Mouse (Mus musculus): ENCODE results near the gene AY074887. TPM values are rescaled to one million over a fixed set of nuclear protein-coding genes. Genes with fewer than 3 reads are reported as not detected.
A peak's percentile ranks its signal among the peaks of the same experiment; 100 is the strongest.

AY074887 gene
- polyA plus RNA-seq, 1 experiment from 2014 or later = 0.31 TPM

DNA sequence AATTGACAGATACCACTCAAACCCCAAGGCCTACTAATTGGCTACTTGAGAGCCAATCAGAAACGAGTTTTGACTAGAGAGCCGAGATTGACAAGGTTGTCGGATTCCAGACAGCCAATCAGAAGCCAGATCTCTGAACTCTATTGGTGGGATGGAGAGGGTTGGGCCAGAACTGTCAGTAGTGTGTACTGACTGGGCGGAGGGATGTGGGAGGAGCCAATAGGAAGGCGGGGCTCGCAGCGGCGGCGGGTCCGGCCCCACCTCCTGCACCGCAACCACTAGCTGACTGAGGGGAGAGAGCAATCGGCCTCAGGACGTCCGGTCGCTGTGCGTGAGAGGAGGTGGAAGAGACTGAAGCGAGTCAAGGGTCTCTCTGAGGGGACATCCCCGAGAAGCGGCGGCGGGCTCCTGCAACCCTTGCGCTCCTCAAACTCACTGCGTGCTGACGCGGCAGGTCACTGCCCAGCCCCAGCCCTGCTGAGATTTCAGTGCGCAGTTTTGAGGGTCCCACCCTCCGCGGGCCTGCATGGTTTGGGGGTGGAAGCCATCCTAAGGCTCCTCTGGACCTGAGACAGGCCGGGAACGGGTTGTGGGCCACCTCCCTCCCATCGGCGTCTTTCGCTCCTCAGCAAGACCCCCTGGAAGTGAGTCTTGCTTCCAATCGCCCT, 33.7 kb downstream of the AY074887 start, which contains the start of gene Hykk:
Hykk (plus strand) TSS at position 274 of the 668 bp plus-strand sequence.
- H3K27me3 ChIP-seq = peaks cover 19% of the 10 kb centered on the region
- H3K9ac ChIP-seq = peak within 1 kb of the TSS; percentile 37; the same call in 1 of the 2 replicates
- H3K27ac ChIP-seq (replicated peaks) = peak within 1 kb of the TSS; percentile 41; the same call in 1 of the 2 replicates
- peaks cover 9% of the 10 kb centered on the region; the same call in 1 of the 2 replicates for H3K4me1 ChIP-seq (replicated peaks)
- H3K4me2 ChIP-seq = peak within 1 kb of the TSS; percentile 68
- H3K4me3 ChIP-seq (replicated peaks) = peak within 1 kb of the TSS; percentile 57
- ATAC-seq (ENCODE audit: insufficient read depth) = peak; percentile 91
- no peaks in the 10 kb centered on the region for H3K9me3 ChIP-seq (replicated peaks)
- WGBS (ENCODE audit: insufficient replicate concordance) = 1% methylated on average over 34 of the region's 34 CpGs
- H3K36me3 ChIP-seq (replicated peaks) = no peaks in the 10 kb centered on the region

DNA sequence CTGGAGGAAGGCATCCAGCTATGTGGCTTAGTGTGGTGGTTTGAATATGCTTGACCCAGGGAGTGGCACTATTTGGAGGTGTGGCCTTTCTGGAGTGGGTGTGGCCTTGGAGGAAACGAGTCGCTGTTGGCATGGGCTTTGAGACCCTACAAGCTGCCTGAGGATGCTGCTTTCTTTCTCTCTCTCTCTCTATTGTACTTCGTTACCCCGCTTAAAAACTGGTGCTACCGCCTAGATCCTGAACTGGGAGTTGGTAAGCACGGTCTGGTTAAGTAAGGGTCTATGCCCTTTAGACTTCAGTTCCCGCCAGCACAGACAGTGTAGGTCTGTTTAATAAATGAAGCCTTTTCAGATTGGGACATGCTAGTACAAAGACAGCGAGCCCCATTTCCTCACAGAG, 34.4 kb downstream of the AY074887 start:
- H3K4me1 ChIP-seq (replicated peaks) = peaks cover 9% of the 10 kb centered on the region; the same call in 1 of the 2 replicates
- H3K4me2 ChIP-seq = no peak overlapping the region
- H3K9me3 ChIP-seq (replicated peaks) = no peaks in the 10 kb centered on the region
- H3K9ac ChIP-seq = no peak overlapping the region
- H3K36me3 ChIP-seq (replicated peaks) = peaks cover 6% of the 10 kb centered on the region; the same call in 1 of the 2 replicates
- H3K4me3 ChIP-seq (replicated peaks) = no peak overlapping the region
- 0 out of 2 replicates have a peak, but pooled peaks have one; percentile 2 for ATAC-seq (ENCODE audit: insufficient read depth)
- no peak overlapping the region for H3K27ac ChIP-seq (replicated peaks)
- H3K27me3 ChIP-seq = peaks cover 19% of the 10 kb centered on the region
- 65% methylated on average over 8 of the region's 8 CpGs for WGBS (ENCODE audit: insufficient replicate concordance)

GRCm38 (mm10) chr9:54915576-54915975, 35.2 kb downstream of the AY074887 start:
- Histone ChIP-seq H3K4me3 (replicated peaks) (no peak overlapping the region), H3K27me3 (peaks cover 19% of the 10 kb centered on the region), H3K4me2 (no peak overlapping the region), H3K9me3 (replicated peaks) (no peaks in the 10 kb centered on the region), H3K4me1 (replicated peaks) (peaks cover 9% of the 10 kb centered on the region; the same call in 1 of the 2 replicates), H3K27ac (replicated peaks) (no peak overlapping the region), H3K9ac (no peak overlapping the region), H3K36me3 (replicated peaks) (peaks cover 7% of the 10 kb centered on the region; the same call in 1 of the 2 replicates)
- 53% methylated on average over 7 of the region's 7 CpGs for WGBS (ENCODE audit: insufficient replicate concordance)
- no peak for ATAC-seq (ENCODE audit: insufficient read depth)

DNA sequence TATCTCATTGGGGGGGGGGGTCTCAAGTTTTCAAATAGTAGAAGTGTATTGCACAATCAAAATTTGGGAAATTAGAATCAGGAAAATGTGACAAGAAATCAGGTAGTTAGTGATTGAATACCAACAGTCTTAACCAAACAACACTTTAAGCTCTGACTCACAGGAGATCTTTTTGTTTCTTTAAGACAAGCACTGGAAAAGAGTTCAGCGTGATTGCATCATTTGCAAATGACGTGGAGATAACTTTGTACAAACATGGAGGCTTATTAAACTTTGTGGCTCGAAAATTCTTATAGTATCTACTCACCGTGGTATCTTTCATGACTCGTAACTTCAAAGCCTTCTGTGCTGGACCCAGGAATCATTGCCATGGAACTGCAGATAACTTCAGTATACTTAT, 41.4 kb downstream of the AY074887 start:
- Histone ChIP-seq H3K9me3 (replicated peaks) (no peaks in the 10 kb centered on the region), H3K27ac (replicated peaks) (no peak overlapping the region), H3K27me3 (no peaks in the 10 kb centered on the region), H3K9ac (no peak overlapping the region), H3K4me3 (replicated peaks) (no peak overlapping the region), H3K4me2 (no peak overlapping the region), H3K36me3 (replicated peaks) (peaks cover 41% of the 10 kb centered on the region), H3K4me1 (replicated peaks) (no peaks in the 10 kb centered on the region)
- no peak for ATAC-seq (ENCODE audit: insufficient read depth)
- 73% methylated on average over 5 of the region's 5 CpGs for WGBS (ENCODE audit: insufficient replicate concordance)

Other genes starting within 250 kb of the AY074887 start
- 75.3 and 80.3 TPM in 2 replicates for gene Wdr61, start 216.5 kb downstream of the AY074887 start, polyA plus RNA-seq (2015; fragmentation: Nextera tagmentation; extraction: Ambion mirVana)
- gene Crabp1, start 186.2 kb downstream of the AY074887 start, polyA plus RNA-seq (2015; fragmentation: Nextera tagmentation; extraction: Ambion mirVana) = 0.84 and 1.1 TPM in 2 replicates
- gene Ireb2, start 87.2 kb downstream of the AY074887 start, polyA plus RNA-seq (2015; fragmentation: Nextera tagmentation; extraction: Ambion mirVana) = 8.3 and 8.8 TPM in 2 replicates
- 2.6 and 3.0 TPM in 2 replicates for gene Hykk, start 33.7 kb downstream of the AY074887 start, polyA plus RNA-seq (2015; fragmentation: Nextera tagmentation; extraction: Ambion mirVana)
- gene Psma4, start 208 bp downstream of the AY074887 start, polyA plus RNA-seq (2015; fragmentation: Nextera tagmentation; extraction: Ambion mirVana) = 135 and 138 TPM in 2 replicates
- gene Chrna5, start 29.9 kb upstream of the AY074887 start, polyA plus RNA-seq (2015; fragmentation: Nextera tagmentation; extraction: Ambion mirVana) = 0.05 TPM in 1 of 2 replicates, not detected in the other
- gene Chrna3, start 75.6 kb upstream of the AY074887 start, polyA plus RNA-seq (2015; fragmentation: Nextera tagmentation; extraction: Ambion mirVana) = 0.08 TPM in 1 of 2 replicates, not detected in the other
- gene Chrnb4, start 97.8 kb upstream of the AY074887 start, polyA plus RNA-seq (2015; fragmentation: Nextera tagmentation; extraction: Ambion mirVana) = not detected in 2 replicates
- 10.9 and 12.1 TPM in 2 replicates for gene Ube2q2, start 197.9 kb upstream of the AY074887 start, polyA plus RNA-seq (2015; fragmentation: Nextera tagmentation; extraction: Ambion mirVana)